8 mouse cellular contexts compared by ENCODE assay signal in the genomic region with DNA sequence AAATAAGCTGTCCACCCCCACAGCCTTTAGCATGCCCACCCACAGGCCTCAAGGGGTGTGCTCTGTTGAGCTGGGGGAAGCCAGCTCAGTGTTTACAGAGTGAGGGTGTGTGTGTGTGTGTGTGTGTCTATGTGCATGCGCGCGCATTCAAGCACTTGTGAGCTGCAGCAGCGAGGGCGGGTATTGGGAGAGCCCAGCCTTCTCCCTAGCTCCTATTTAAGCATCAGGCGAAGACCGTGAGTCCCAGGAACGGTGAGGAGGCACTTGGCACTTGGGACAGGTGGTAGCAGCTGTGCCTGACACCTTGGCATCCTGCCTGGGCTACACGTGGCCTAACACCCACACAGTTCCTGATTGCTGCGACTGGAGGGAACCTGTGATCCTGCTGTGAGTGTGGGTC. TPM values are rescaled to one million over a fixed set of nuclear protein-coding genes. Genes with fewer than 3 reads are reported as not detected.
DNase-seq lines count a peak whose midpoint lies in the region; ATAC-seq lines count a peak whose summit lies in the region.

No protein-coding gene starts in this region.

- ATAC-seq in neural tube, embryonic 13.5 days (ENCODE audit: low read depth), result no peak
- peak; percentile 36; the same call in 1 of the 2 replicates for ATAC-seq in hindbrain, embryonic 15.5 days (ENCODE audit: low FRiP score, low read depth)

- no peaks in the 10 kb centered on the region for H3K9me3 ChIP-seq in neural tube, embryonic 13.5 days
- no peaks in the 10 kb centered on the region for H3K9me3 ChIP-seq in hindbrain, embryonic 15.5 days

- H3K36me3 ChIP-seq in neural tube, embryonic 13.5 days, result peaks cover 88% of the 10 kb centered on the region
- peaks cover 74% of the 10 kb centered on the region for H3K36me3 ChIP-seq in hindbrain, embryonic 15.5 days

- peak overlapping the region; percentile 42 for H3K27ac ChIP-seq in neural tube, embryonic 13.5 days (replicated peaks)
- H3K27ac ChIP-seq in hindbrain, embryonic 15.5 days (replicated peaks), result peak overlapping the region; percentile 43; the same call in 1 of the 2 replicates

- WGBS in neural tube, embryonic 13.5 days, result 75% methylated on average over 10 of the region's 10 CpGs
- WGBS in hindbrain, embryonic 15.5 days, result 74% methylated on average over 10 of the region's 10 CpGs

- no peak overlapping the region for H3K9ac ChIP-seq in neural tube, embryonic 13.5 days
- no peak overlapping the region for H3K9ac ChIP-seq in hindbrain, embryonic 15.5 days

- no peak overlapping the region for H3K4me2 ChIP-seq in neural tube, embryonic 13.5 days
- H3K4me2 ChIP-seq in hindbrain, embryonic 15.5 days, result no peak overlapping the region

- DNase-seq in neural tube, embryonic 10.5 days (ENCODE audit: extremely low spot score, low spot score), result no peak
- DNase-seq in frontal cortex, adult 2 months (ENCODE audit: extremely low spot score in 1 of 2, low spot score in 1 of 2), result peak; percentile 80 to 87
- DNase-seq in left cerebral cortex, adult 11 months (ENCODE audit: low spot score), result peak; percentile 80
- peak; percentile 74 for DNase-seq in lung, postnatal 25 days (ENCODE audit: low spot score)
- no peak for DNase-seq in retina, postnatal 1 day
- no peak for DNase-seq in thymus, adult 18-20 months

- no peak overlapping the region for H3K4me3 ChIP-seq in neural tube, embryonic 13.5 days
- no peak overlapping the region for H3K4me3 ChIP-seq in hindbrain, embryonic 15.5 days

- no peaks in the 10 kb centered on the region for H3K4me1 ChIP-seq in neural tube, embryonic 13.5 days (replicated peaks)
- 0 out of 2 replicates have a peak, but pooled peaks cover 3% of the 10 kb centered on the region for H3K4me1 ChIP-seq in hindbrain, embryonic 15.5 days (replicated peaks)

- no peaks in the 10 kb centered on the region for H3K27me3 ChIP-seq in neural tube, embryonic 13.5 days
- no peaks in the 10 kb centered on the region for H3K27me3 ChIP-seq in hindbrain, embryonic 15.5 days

RNA-seq across cellular contexts. Expression of a gene that starts 9.9 kb away (rescaled TPM):
- 30.1 and 34.2 TPM in 2 replicates for polyA plus RNA-seq in neural tube, embryonic 13.5 days (2015; fragmentation: Nextera tagmentation; extraction: Ambion mirVana)
- polyA plus RNA-seq in frontal cortex, adult 2 months (2012; rRNA removed), result 35.2 and 37.1 TPM in 2 replicates
- 28.3 and 32.6 TPM in 2 replicates for polyA plus RNA-seq in hindbrain, embryonic 15.5 days (2015; fragmentation: Nextera tagmentation; extraction: Ambion mirVana)

RNA-seq across cellular contexts. Expression of a gene that starts 18.7 kb away (rescaled TPM):
- 1.3 and 2.0 TPM in 2 replicates for polyA plus RNA-seq in neural tube, embryonic 13.5 days (2015; fragmentation: Nextera tagmentation; extraction: Ambion mirVana)
- polyA plus RNA-seq in frontal cortex, adult 2 months (2012; rRNA removed), result 6.6 TPM in 2 replicates
- 1.5 and 3.2 TPM in 2 replicates for polyA plus RNA-seq in hindbrain, embryonic 15.5 days (2015; fragmentation: Nextera tagmentation; extraction: Ambion mirVana)

RNA-seq across cellular contexts. Expression of a gene that starts 26.7 kb away (rescaled TPM):
- polyA plus RNA-seq in neural tube, embryonic 13.5 days (2015; fragmentation: Nextera tagmentation; extraction: Ambion mirVana), result 109 and 114 TPM in 2 replicates
- 248 and 275 TPM in 2 replicates for polyA plus RNA-seq in frontal cortex, adult 2 months (2012; rRNA removed)
- 177 and 199 TPM in 2 replicates for polyA plus RNA-seq in hindbrain, embryonic 15.5 days (2015; fragmentation: Nextera tagmentation; extraction: Ambion mirVana)

RNA-seq across cellular contexts. Expression of a gene that starts 38.4 kb away (rescaled TPM):
- polyA plus RNA-seq in neural tube, embryonic 13.5 days (2015; fragmentation: Nextera tagmentation; extraction: Ambion mirVana), result 25.4 and 26.8 TPM in 2 replicates
- 65.9 and 80.2 TPM in 2 replicates for polyA plus RNA-seq in frontal cortex, adult 2 months (2012; rRNA removed)
- 30.6 and 40.5 TPM in 2 replicates for polyA plus RNA-seq in hindbrain, embryonic 15.5 days (2015; fragmentation: Nextera tagmentation; extraction: Ambion mirVana)

RNA-seq across cellular contexts. Expression of a gene that starts 47.1 kb away (rescaled TPM):
- polyA plus RNA-seq in neural tube, embryonic 13.5 days (2015; fragmentation: Nextera tagmentation; extraction: Ambion mirVana), result 158 and 164 TPM in 2 replicates
- polyA plus RNA-seq in frontal cortex, adult 2 months (2012; rRNA removed), result 291 and 306 TPM in 2 replicates
- polyA plus RNA-seq in hindbrain, embryonic 15.5 days (2015; fragmentation: Nextera tagmentation; extraction: Ambion mirVana), result 151 and 163 TPM in 2 replicates

Comparison
In these comparisons a context has a peak if more than half of its experiments do, and no peak if none do; other contexts are left out.
1. DNase-seq: peak in frontal cortex, adult 2 months (2 of 2), left cerebral cortex, adult 11 months (single experiment) and lung, postnatal 25 days (single experiment); none in neural tube, embryonic 10.5 days (single experiment), retina, postnatal 1 day (single experiment) and thymus, adult 18-20 months (0 of 2).